Mouse (Mus musculus): ENCODE measurements around the gene Grm1. TPM values are rescaled to one million over a fixed set of nuclear protein-coding genes. Genes with fewer than 3 reads are reported as not detected.
"Not testable (repeated sequence)": the region's sequence is repeated elsewhere in the genome, so short reads cannot be mapped to it uniquely, and the experiment has no call there.

Gene Grm1
- polyA plus RNA-seq, 1 experiment = 1.2 TPM

GRCm38 (mm10) chr10:11080013-11080724 lies 2.0 kb downstream of the Grm1 start:
- WGBS = 23% methylated on average over 33 of the region's 33 CpGs

GRCm38 (mm10) chr10:11079506-11079905 lies 2.6 kb downstream of the Grm1 start:
- TF ChIP-seq POLR2A (IDR thresholded peaks at IDR 0.05; ENCODE audit: control insufficient read depth, extremely low read depth, insufficient read depth, low read length, poor library complexity) (no peak), CTCF (IDR thresholded peaks at IDR 0.05; ENCODE audit: borderline replicate concordance, control insufficient read depth, extremely low read depth, insufficient read depth, low read length, poor library complexity) (no peak)
- 85% methylated on average over 8 of the region's 8 CpGs for WGBS
- H3K36me3 ChIP-seq (ENCODE audit: control insufficient read depth, insufficient read depth, low read length) = no peaks in the 10 kb centered on the region
- H3K4me1 ChIP-seq (replicated peaks; ENCODE audit: control insufficient read depth, insufficient read depth, low read length) = no peaks in the 10 kb centered on the region
- H3K27me3 ChIP-seq (ENCODE audit: control insufficient read depth, insufficient read depth, low read length) = no peaks in the 10 kb centered on the region; the same call in 1 of the 2 replicates
- H3K27ac ChIP-seq (ENCODE audit: control insufficient read depth, insufficient read depth, low read length) = no peak overlapping the region
- DNase-seq = no peak
- no peak overlapping the region for H3K4me3 ChIP-seq (ENCODE audit: control insufficient read depth, insufficient read depth, low read length)

More at GRCm38 (mm10) chr10:11080013-11080724, 2.0 kb downstream of the Grm1 start:
- TF ChIP-seq POLR2A (IDR thresholded peaks at IDR 0.05; ENCODE audit: control insufficient read depth, extremely low read depth, insufficient read depth, low read length, poor library complexity) = no peak
- no peak for TF ChIP-seq CTCF (IDR thresholded peaks at IDR 0.05; ENCODE audit: borderline replicate concordance, control insufficient read depth, extremely low read depth, insufficient read depth, low read length, poor library complexity)
- no peak for DNase-seq
- Histone ChIP-seq H3K27ac (ENCODE audit: control insufficient read depth, insufficient read depth, low read length) (no peak overlapping the region), H3K36me3 (ENCODE audit: control insufficient read depth, insufficient read depth, low read length) (no peaks in the 10 kb centered on the region), H3K27me3 (ENCODE audit: control insufficient read depth, insufficient read depth, low read length) (no peaks in the 10 kb centered on the region; the same call in 1 of the 2 replicates), H3K4me3 (ENCODE audit: control insufficient read depth, insufficient read depth, low read length) (no peak overlapping the region), H3K4me1 (replicated peaks; ENCODE audit: control insufficient read depth, insufficient read depth, low read length) (no peaks in the 10 kb centered on the region)

GRCm38 (mm10) chr10:11065136-11065535 lies 17.0 kb downstream of the Grm1 start:
- no peak for DNase-seq
- Histone ChIP-seq H3K27ac (ENCODE audit: control insufficient read depth, insufficient read depth, low read length) (no peak overlapping the region), H3K4me3 (ENCODE audit: control insufficient read depth, insufficient read depth, low read length) (no peak overlapping the region), H3K36me3 (ENCODE audit: control insufficient read depth, insufficient read depth, low read length) (no peaks in the 10 kb centered on the region), H3K4me1 (replicated peaks; ENCODE audit: control insufficient read depth, insufficient read depth, low read length) (no peaks in the 10 kb centered on the region), H3K27me3 (ENCODE audit: control insufficient read depth, insufficient read depth, low read length) (no peaks in the 10 kb centered on the region)
- no peak for TF ChIP-seq CTCF (IDR thresholded peaks at IDR 0.05; ENCODE audit: borderline replicate concordance, control insufficient read depth, extremely low read depth, insufficient read depth, low read length, poor library complexity)
- TF ChIP-seq POLR2A (IDR thresholded peaks at IDR 0.05; ENCODE audit: control insufficient read depth, extremely low read depth, insufficient read depth, low read length, poor library complexity) = no peak
- 76% methylated on average over 2 of the region's 2 CpGs for WGBS

GRCm38 (mm10) chr10:11061318-11062071 lies 20.7 kb downstream of the Grm1 start:
- no peak for DNase-seq
- TF ChIP-seq CTCF (IDR thresholded peaks at IDR 0.05; ENCODE audit: borderline replicate concordance, control insufficient read depth, extremely low read depth, insufficient read depth, low read length, poor library complexity) (no peak), POLR2A (IDR thresholded peaks at IDR 0.05; ENCODE audit: control insufficient read depth, extremely low read depth, insufficient read depth, low read length, poor library complexity) (no peak)
- WGBS = 85% methylated on average over 10 of the region's 10 CpGs
- no peak overlapping the region for H3K4me3 ChIP-seq (ENCODE audit: control insufficient read depth, insufficient read depth, low read length)
- no peaks in the 10 kb centered on the region for H3K27me3 ChIP-seq (ENCODE audit: control insufficient read depth, insufficient read depth, low read length)
- H3K27ac ChIP-seq (ENCODE audit: control insufficient read depth, insufficient read depth, low read length) = no peak overlapping the region
- H3K4me1 ChIP-seq (replicated peaks; ENCODE audit: control insufficient read depth, insufficient read depth, low read length) = no peaks in the 10 kb centered on the region
- H3K36me3 ChIP-seq (ENCODE audit: control insufficient read depth, insufficient read depth, low read length) = no peaks in the 10 kb centered on the region

GRCm38 (mm10) chr10:11049361-11049760 lies 32.8 kb downstream of the Grm1 start:
- H3K27ac ChIP-seq (ENCODE audit: control insufficient read depth, insufficient read depth, low read length) = no peak overlapping the region
- 94% methylated on average over 7 of the region's 7 CpGs for WGBS
- H3K4me3 ChIP-seq (ENCODE audit: control insufficient read depth, insufficient read depth, low read length) = no peak overlapping the region
- TF ChIP-seq CTCF (IDR thresholded peaks at IDR 0.05; ENCODE audit: borderline replicate concordance, control insufficient read depth, extremely low read depth, insufficient read depth, low read length, poor library complexity) = no peak
- TF ChIP-seq POLR2A (IDR thresholded peaks at IDR 0.05; ENCODE audit: control insufficient read depth, extremely low read depth, insufficient read depth, low read length, poor library complexity) = no peak
- no peaks in the 10 kb centered on the region for H3K27me3 ChIP-seq (ENCODE audit: control insufficient read depth, insufficient read depth, low read length)
- DNase-seq = no peak
- H3K4me1 ChIP-seq (replicated peaks; ENCODE audit: control insufficient read depth, insufficient read depth, low read length) = no peaks in the 10 kb centered on the region
- no peaks in the 10 kb centered on the region for H3K36me3 ChIP-seq (ENCODE audit: control insufficient read depth, insufficient read depth, low read length)

GRCm38 (mm10) chr10:11045421-11045820 lies 36.7 kb downstream of the Grm1 start:
- DNase-seq; H3K27me3 ChIP-seq (ENCODE audit: control insufficient read depth, insufficient read depth, low read length); H3K4me3 ChIP-seq (ENCODE audit: control insufficient read depth, insufficient read depth, low read length); H3K27ac ChIP-seq (ENCODE audit: control insufficient read depth, insufficient read depth, low read length); H3K4me1 ChIP-seq (replicated peaks; ENCODE audit: control insufficient read depth, insufficient read depth, low read length); H3K36me3 ChIP-seq (ENCODE audit: control insufficient read depth, insufficient read depth, low read length): not testable (repeated sequence)
- 71% methylated on average over 13 of the region's 13 CpGs for WGBS
